In the genomic region with DNA sequence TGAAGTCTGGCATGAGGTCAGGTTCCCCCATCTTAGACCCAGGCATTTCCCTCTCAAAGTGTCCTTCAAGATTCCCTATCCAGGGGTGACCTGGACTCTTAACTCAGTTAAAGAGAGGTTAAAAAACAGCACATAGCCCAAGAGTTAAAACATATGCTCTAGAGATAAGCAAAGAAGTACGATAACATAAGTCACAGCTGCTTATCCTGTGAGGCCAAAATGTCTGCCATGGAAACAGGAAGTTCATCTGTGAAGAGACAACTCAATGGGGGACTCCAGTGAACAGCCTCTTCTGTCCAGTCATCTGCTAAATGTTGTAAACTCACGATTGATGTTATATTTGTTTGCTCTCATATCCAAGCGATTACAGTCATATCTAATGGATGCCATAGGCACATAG, we compare ENCODE assay signal across 25 mouse cellular contexts.
DNase-seq lines count a peak whose midpoint lies in the region; ATAC-seq and TF ChIP-seq lines count a peak whose summit lies in the region.
"Had no signal": no experiment of that assay in that cellular context is flagged by ENCODE, and none has a peak within 500 bp of the region (broad histone marks: within the 10 kb centered on the region; RNA-seq: fewer than 3 reads in every experiment).

No protein-coding gene starts in this region.

- no peak for TF ChIP-seq CTCF in liver, embryonic 14.5 days (IDR thresholded peaks at IDR 0.05; ENCODE audit: low read depth)
- TF ChIP-seq CTCF in lung, adult 2 months (IDR thresholded peaks at IDR 0.05; ENCODE audit: insufficient read depth, low read length), result no peak

- DNase-seq in liver (no peak), MEL-GATA-1-ER (ENCODE audit: extremely low read depth, low read depth) (peak; percentile 74)
- DNase-seq in liver, embryonic 14.5 days (ENCODE audit: low read depth in 3 of 3, low spot score in 3 of 3), result no peak
- no peak for DNase-seq in kidney, adult 9 months
- no peak for DNase-seq in lung, adult 2 months
- no peak for DNase-seq in thymus, adult 18-20 months
- DNase-seq: adrenal gland, adult 2 months; adrenal gland, postnatal 25 days; B cell, adult 2 months; cerebellum, adult 18-20 months; cerebellum, adult 9-10 months; cerebellum, postnatal 14 days; forebrain, postnatal 0 days; gastrocnemius, adult 2 months; gastrocnemius, postnatal 25 days; heart, adult 2 months; heart, postnatal 14 days; heart, postnatal 4 days had no signal

- no peaks in the 10 kb centered on the region for H3K27me3 ChIP-seq in liver, embryonic 12.5 days (replicated peaks)
- no peaks in the 10 kb centered on the region for H3K27me3 ChIP-seq in liver, embryonic 14.5 days (ENCODE audit: control insufficient read depth, insufficient read depth, low read length)
- H3K27me3 ChIP-seq: embryonic facial prominence, embryonic 12.5 days; embryonic facial prominence, embryonic 15.5 days; heart, embryonic 13.5 days had no signal

- ATAC-seq in liver, embryonic 12.5 days, result peak; percentile 66; the same call in 1 of the 2 replicates
- ATAC-seq in liver, embryonic 14.5 days (ENCODE audit: insufficient read depth), result no peak
- ATAC-seq: forebrain, embryonic 14.5 days; forebrain, postnatal 0 days had no signal

- H3K27ac ChIP-seq in liver, embryonic 12.5 days, result no peak overlapping the region
- no peak overlapping the region for H3K27ac ChIP-seq in liver, embryonic 14.5 days
- H3K27ac ChIP-seq: embryonic facial prominence, embryonic 12.5 days; embryonic facial prominence, embryonic 15.5 days; gastrocnemius, adult 2 months; heart, adult 2 months; heart, embryonic 10.5 days; heart, embryonic 13.5 days; hindbrain, embryonic 14.5 days had no signal

- H3K4me3 ChIP-seq in liver, embryonic 12.5 days, result no peak overlapping the region
- H3K4me3 ChIP-seq in liver, embryonic 14.5 days (ENCODE audit: insufficient read depth in 1 of 2, low read depth in 2 of 2, low read length in 2 of 2), result no peak overlapping the region
- no peak overlapping the region for H3K4me3 ChIP-seq in lung, adult 2 months (replicated peaks; ENCODE audit: extremely low read depth, low read depth, low read length)
- H3K4me3 ChIP-seq: embryonic facial prominence, embryonic 12.5 days; embryonic facial prominence, embryonic 15.5 days; gastrocnemius, adult 2 months; heart, adult 2 months; heart, embryonic 10.5 days; heart, embryonic 13.5 days had no signal

- H3K9ac ChIP-seq in liver, embryonic 12.5 days, result no peak overlapping the region
- no peak overlapping the region for H3K9ac ChIP-seq in liver, embryonic 14.5 days (replicated peaks)
- H3K9ac ChIP-seq: embryonic facial prominence, embryonic 12.5 days; embryonic facial prominence, embryonic 15.5 days; forebrain, postnatal 0 days; heart, embryonic 13.5 days; hindbrain, embryonic 14.5 days had no signal

- H3K9me3 ChIP-seq in liver, embryonic 12.5 days (replicated peaks), result no peaks in the 10 kb centered on the region
- H3K9me3 ChIP-seq in liver, embryonic 14.5 days (ENCODE audit: control insufficient read depth, low read length), result no peaks in the 10 kb centered on the region
- H3K9me3 ChIP-seq: embryonic facial prominence, embryonic 12.5 days; embryonic facial prominence, embryonic 15.5 days; heart, embryonic 10.5 days; heart, embryonic 13.5 days had no signal

- H3K4me1 ChIP-seq in liver, embryonic 12.5 days, result peaks cover 7% of the 10 kb centered on the region; the same call in 1 of the 2 replicates
- no peaks in the 10 kb centered on the region for H3K4me1 ChIP-seq in liver, embryonic 14.5 days (replicated peaks; ENCODE audit: control insufficient read depth in 2 of 2, insufficient read depth in 2 of 2, low read length in 1 of 2)
- no peaks in the 10 kb centered on the region for H3K4me1 ChIP-seq in lung, adult 2 months (ENCODE audit: control insufficient read depth, insufficient read depth, low read length)
- H3K4me1 ChIP-seq: embryonic facial prominence, embryonic 12.5 days; embryonic facial prominence, embryonic 15.5 days; heart, embryonic 10.5 days; heart, embryonic 13.5 days had no signal

- no peak for TF ChIP-seq POLR2A in lung, adult 2 months (IDR thresholded peaks at IDR 0.05; ENCODE audit: borderline replicate concordance, extremely low read depth, low read depth, low read length)

- TF ChIP-seq EP300 in liver, embryonic 14.5 days (IDR thresholded peaks at IDR 0.05; ENCODE audit: low read depth), result 0 out of 2 replicates have a peak, but pooled peaks have one; percentile 13

- no peak overlapping the region for H3K4me2 ChIP-seq in liver, embryonic 12.5 days
- no peak overlapping the region for H3K4me2 ChIP-seq in liver, embryonic 14.5 days (ENCODE audit: low read depth)
- H3K4me2 ChIP-seq: embryonic facial prominence, embryonic 12.5 days; embryonic facial prominence, embryonic 15.5 days; heart, embryonic 13.5 days; hindbrain, embryonic 14.5 days had no signal

- 58% methylated on average over 3 of the region's 3 CpGs for WGBS in liver, embryonic 12.5 days (ENCODE audit: insufficient replicate concordance)
- 35% methylated on average over 3 of the region's 3 CpGs for WGBS in liver, embryonic 14.5 days (ENCODE audit: insufficient replicate concordance)
- WGBS in lung, adult 2 months, result 65% methylated on average over 3 of the region's 3 CpGs

- H3K36me3 ChIP-seq in liver, embryonic 12.5 days, result no peaks in the 10 kb centered on the region
- no peaks in the 10 kb centered on the region for H3K36me3 ChIP-seq in liver, embryonic 14.5 days (replicated peaks; ENCODE audit: control insufficient read depth, insufficient read depth, low read depth)
- H3K36me3 ChIP-seq: embryonic facial prominence, embryonic 12.5 days; embryonic facial prominence, embryonic 15.5 days; heart, embryonic 10.5 days; heart, embryonic 13.5 days had no signal
